Mouse (Mus musculus): ENCODE measurements at regions not wholly inside any gene's neighbourhood (a gene's known extent, or its start where the extent isn't known, plus 50 kb on each side); places are given as distances from the start of the nearest gene placed in this dataset.

GRCm38 (mm10) chr16:74467159-74467558 is 55.5 kb upstream of the Robo2 start:
- TF ChIP-seq POLR2A (IDR thresholded peaks at IDR 0.05; ENCODE audit: low read depth, low read length) (no peak), CTCF (conservative IDR thresholded peaks at IDR 0.05; ENCODE audit: insufficient read depth, insufficient read length, low read depth, low read length) (no peak)
